ENCODE assay signal across 7 mouse cellular contexts in genomic region chr2:170343819-170344317, GRCm38 (mm10).
DNase-seq lines count a peak whose midpoint lies in the region; ATAC-seq and TF ChIP-seq lines count a peak whose summit lies in the region.

No protein-coding gene starts in this region.

- H3K9ac ChIP-seq in hindbrain, embryonic 11.5 days (ENCODE audit: low read depth, low read length): no peak overlapping the region
- no peak overlapping the region; the same call in 1 of the 2 replicates for H3K9ac ChIP-seq in lung, postnatal 0 days (replicated peaks; ENCODE audit: low read depth)

- H3K27ac ChIP-seq in spleen, adult 2 months (ENCODE audit: insufficient read depth, low read length): peak overlapping the region; percentile 40
- H3K27ac ChIP-seq in hindbrain, embryonic 11.5 days (ENCODE audit: low read depth, low read length): 0 out of 2 replicates have a peak overlapping the region, but pooled peaks have one; percentile 36
- H3K27ac ChIP-seq in lung, postnatal 0 days (ENCODE audit: low read length): peak overlapping the region; percentile 38; the same call in 1 of the 2 replicates

- TF ChIP-seq EP300 in lung, postnatal 0 days (IDR thresholded peaks at IDR 0.05): no peak

- no peak overlapping the region for H3K4me2 ChIP-seq in hindbrain, embryonic 11.5 days (replicated peaks; ENCODE audit: low read depth, low read length)
- H3K4me2 ChIP-seq in lung, postnatal 0 days (replicated peaks; ENCODE audit: low read depth, low read length): 0 out of 2 replicates have a peak overlapping the region, but pooled peaks have one; percentile 20

- H3K9me3 ChIP-seq in hindbrain, embryonic 11.5 days (ENCODE audit: control insufficient read depth, low read length): no peaks in the 10 kb centered on the region
- no peaks in the 10 kb centered on the region for H3K9me3 ChIP-seq in lung, postnatal 0 days (ENCODE audit: low read length)

- TF ChIP-seq CTCF in spleen, adult 2 months (IDR thresholded peaks at IDR 0.05; ENCODE audit: extremely low read depth, insufficient read depth, insufficient read length, insufficient replicate concordance): no peak
- no peak for TF ChIP-seq CTCF in lung, postnatal 0 days (IDR thresholded peaks at IDR 0.05)

- no peaks in the 10 kb centered on the region for H3K27me3 ChIP-seq in spleen, adult 2 months (ENCODE audit: control insufficient read depth, insufficient read depth, low read length)
- no peaks in the 10 kb centered on the region for H3K27me3 ChIP-seq in hindbrain, embryonic 11.5 days (ENCODE audit: control insufficient read depth, insufficient read depth, low read length)
- no peaks in the 10 kb centered on the region for H3K27me3 ChIP-seq in lung, postnatal 0 days (replicated peaks; ENCODE audit: insufficient read depth, low read length)

- DNase-seq in spleen, adult 2 months (ENCODE audit: low read depth in 1 of 2, low spot score in 2 of 2): no peak
- no peak for DNase-seq in spleen, adult 12 weeks (ENCODE audit: low spot score)
- peak; percentile 33 for DNase-seq in hindbrain, embryonic 11.5 days (ENCODE audit: low spot score)
- DNase-seq in lung, postnatal 0 days (ENCODE audit: low spot score): peak; percentile 54
- DNase-seq in adrenal gland, postnatal 4 days (ENCODE audit: low spot score in 2 of 2): no peak
- no peak for DNase-seq in spleen, postnatal 10 days (ENCODE audit: low spot score in 2 of 2)
- DNase-seq in testis, postnatal 10 days (ENCODE audit: low spot score): no peak

- H3K36me3 ChIP-seq in spleen, adult 2 months (ENCODE audit: control insufficient read depth, insufficient read depth, low read length): no peaks in the 10 kb centered on the region
- H3K36me3 ChIP-seq in hindbrain, embryonic 11.5 days (ENCODE audit: control insufficient read depth, insufficient read depth, low read length): no peaks in the 10 kb centered on the region
- H3K36me3 ChIP-seq in lung, postnatal 0 days (ENCODE audit: insufficient read depth, low read length): no peaks in the 10 kb centered on the region

- ATAC-seq in hindbrain, embryonic 11.5 days (ENCODE audit: low FRiP score): no peak
- peak; percentile 19; the same call in 1 of the 2 replicates for ATAC-seq in lung, postnatal 0 days

- no peak for TF ChIP-seq POLR2A in spleen, adult 2 months (IDR thresholded peaks at IDR 0.05; ENCODE audit: low read depth, low read length)

- no peak overlapping the region for H3K4me3 ChIP-seq in spleen, adult 2 months (ENCODE audit: extremely low read depth, insufficient read depth, insufficient read length)
- H3K4me3 ChIP-seq in hindbrain, embryonic 11.5 days (ENCODE audit: low read depth, low read length): no peak overlapping the region
- no peak overlapping the region for H3K4me3 ChIP-seq in lung, postnatal 0 days (ENCODE audit: low read depth, low read length)

- peaks cover 20% of the 10 kb centered on the region; the same call in 1 of the 2 replicates for H3K4me1 ChIP-seq in spleen, adult 2 months (ENCODE audit: control insufficient read depth, insufficient read depth, insufficient read length)
- H3K4me1 ChIP-seq in hindbrain, embryonic 11.5 days (replicated peaks; ENCODE audit: control insufficient read depth, insufficient read depth, low read length): peaks cover 10% of the 10 kb centered on the region; the same call in 1 of the 2 replicates
- peaks cover 18% of the 10 kb centered on the region for H3K4me1 ChIP-seq in lung, postnatal 0 days (ENCODE audit: insufficient read depth, low read depth, low read length)

- 24% methylated on average over 10 of the region's 10 CpGs for WGBS in spleen, adult 2 months
- WGBS in hindbrain, embryonic 11.5 days: 46% methylated on average over 10 of the region's 10 CpGs
- whole genome bisulfite sequencing in lung, postnatal 0 days: 25% methylated on average over 10 of the region's 10 CpGs

Comparison
In these comparisons a context has a peak if more than half of its experiments do, and no peak if none do; other contexts are left out.
1. DNase-seq: peak in hindbrain, embryonic 11.5 days (single experiment) and lung, postnatal 0 days (single experiment); none in spleen, adult 2 months (0 of 2), spleen, adult 12 weeks (single experiment), adrenal gland, postnatal 4 days (0 of 2), spleen, postnatal 10 days (0 of 2) and testis, postnatal 10 days (single experiment).
2. Peak in every context shown above with its lines, with median percentiles within 50 percentile points of each other: H3K27ac ChIP-seq.